Mouse (Mus musculus): Measurements from ENCODE around the gene Cela3a.

Gene Cela3a

GRCm38 (mm10) chr4:137369954-137370750 lies 39.4 kb downstream of the Cela3a start:
- DNase-seq = peak; percentile 77 to 81

GRCm38 (mm10) chr4:137368198-137368597 lies 41.4 kb downstream of the Cela3a start:
- DNase-seq = no peak

- DNase-seq = peak; percentile 71 to 75
Observed at GRCm38 (mm10) chr4:137367275-137368088, 42.1 kb downstream of the Cela3a start.

GRCm38 (mm10) chr4:137366097-137366496 lies 43.5 kb downstream of the Cela3a start:
- no peak for DNase-seq

- DNase-seq = peak; percentile 36 to 40
Observed at GRCm38 (mm10) chr4:137365356-137366062, 44.1 kb downstream of the Cela3a start.

- DNase-seq = no peak
Observed at GRCm38 (mm10) chr4:137364826-137365225, 44.8 kb downstream of the Cela3a start.

- no peak for DNase-seq
Observed at GRCm38 (mm10) chr4:137360996-137361395, 48.6 kb downstream of the Cela3a start.

- DNase-seq = no peak
Observed at GRCm38 (mm10) chr4:137358291-137359002, 51.1 kb downstream of the Cela3a start.

- DNase-seq = peak; percentile 99
Observed at GRCm38 (mm10) chr4:137357517-137358254, 51.9 kb downstream of the Cela3a start, which contains the start of gene Cdc42. Gene Cdc42, minus strand, starts transcription at chr4:137357720.

- DNase-seq = peak; percentile 84 to 88
Observed at GRCm38 (mm10) chr4:137356674-137357510, 52.7 kb downstream of the Cela3a start.

Data from lung, postnatal 4 days (tissue).